Mouse (Mus musculus): Measurements from ENCODE around the gene Gm21425. TPM values are rescaled to one million over a fixed set of nuclear protein-coding genes. Genes with fewer than 3 reads are reported as not detected.
"Not testable (repeated sequence)": the region's sequence is repeated elsewhere in the genome, so short reads cannot be mapped to it uniquely, and the experiment has no call there.

Gm21425 gene
- polyA plus RNA-seq (2012; rRNA removed) (not detected in 2 replicates), polyA plus RNA-seq (2014; fragmentation: Nextera tagmentation; extraction: Ambion mirVana) (not detected in 2 replicates)

GRCm38 (mm10) chrY:13161668-13162067 lies at the start of gene Gm21425:
Gene Gm21425 (plus strand): TSS chrY:13161968.
- H3K9me3 ChIP-seq (ENCODE audit: control insufficient read depth, low read length); H3K4me3 ChIP-seq (ENCODE audit: insufficient read depth in 1 of 2, low read depth in 2 of 2, low read length in 2 of 2); H3K36me3 ChIP-seq (replicated peaks; ENCODE audit: control insufficient read depth, insufficient read depth, low read depth); H3K27ac ChIP-seq; H3K9ac ChIP-seq (replicated peaks); H3K4me2 ChIP-seq (ENCODE audit: low read depth); H3K4me1 ChIP-seq (replicated peaks; ENCODE audit: control insufficient read depth in 2 of 2, insufficient read depth in 2 of 2, low read length in 1 of 2); DNase-seq (ENCODE audit: low read depth in 3 of 3, low spot score in 3 of 3); H3K27me3 ChIP-seq (ENCODE audit: control insufficient read depth, insufficient read depth, low read length); ATAC-seq (ENCODE audit: insufficient read depth): not testable (repeated sequence)

- no CpG with 5 or more reads among the region's 3 CpGs for WGBS (ENCODE audit: insufficient replicate concordance)
- not testable (repeated sequence) for DNase-seq (ENCODE audit: low read depth in 3 of 3, low spot score in 3 of 3); ATAC-seq (ENCODE audit: insufficient read depth)
Measured at GRCm38 (mm10) chrY:13133392-13133791, 28.4 kb upstream of the Gm21425 start, which contains the start of gene Gm21891. Gene Gm21891 (minus strand): TSS chrY:13133492.

More at GRCm38 (mm10) chrY:13133392-13133791, 28.4 kb upstream of the Gm21425 start, which contains the start of gene Gm21891:
- H3K36me3 ChIP-seq (replicated peaks; ENCODE audit: control insufficient read depth, insufficient read depth, low read depth); H3K27ac ChIP-seq; H3K4me1 ChIP-seq (replicated peaks; ENCODE audit: control insufficient read depth in 2 of 2, insufficient read depth in 2 of 2, low read length in 1 of 2); H3K4me2 ChIP-seq (ENCODE audit: low read depth); H3K4me3 ChIP-seq (ENCODE audit: insufficient read depth in 1 of 2, low read depth in 2 of 2, low read length in 2 of 2); H3K27me3 ChIP-seq (ENCODE audit: control insufficient read depth, insufficient read depth, low read length); H3K9me3 ChIP-seq (ENCODE audit: control insufficient read depth, low read length); H3K9ac ChIP-seq (replicated peaks): not testable (repeated sequence)

Other genes starting within 250 kb of the Gm21425 start
- gene Gm20807, start 119.1 kb upstream of the Gm21425 start, polyA plus RNA-seq (2012; rRNA removed) = not detected in 2 replicates
- gene Gm20807, start 119.1 kb upstream of the Gm21425 start, polyA plus RNA-seq (2014; fragmentation: Nextera tagmentation; extraction: Ambion mirVana) = not detected in 2 replicates
- gene Gm21891, start 28.5 kb upstream of the Gm21425 start, polyA plus RNA-seq (2012; rRNA removed) = not detected in 2 replicates
- not detected in 2 replicates for gene Gm21891, start 28.5 kb upstream of the Gm21425 start, polyA plus RNA-seq (2014; fragmentation: Nextera tagmentation; extraction: Ambion mirVana)
- gene Gm21828, start 62.0 kb downstream of the Gm21425 start, polyA plus RNA-seq (2012; rRNA removed) = not detected in 2 replicates
- not detected in 2 replicates for gene Gm21828, start 62.0 kb downstream of the Gm21425 start, polyA plus RNA-seq (2014; fragmentation: Nextera tagmentation; extraction: Ambion mirVana)
- not detected in 2 replicates for gene Gm21440, start 90.4 kb downstream of the Gm21425 start, polyA plus RNA-seq (2012; rRNA removed)
- gene Gm21440, start 90.4 kb downstream of the Gm21425 start, polyA plus RNA-seq (2014; fragmentation: Nextera tagmentation; extraction: Ambion mirVana) = not detected in 2 replicates
- gene Gm21454, start 90.5 kb downstream of the Gm21425 start, polyA plus RNA-seq (2012; rRNA removed) = not detected in 2 replicates
- not detected in 2 replicates for gene Gm21454, start 90.5 kb downstream of the Gm21425 start, polyA plus RNA-seq (2014; fragmentation: Nextera tagmentation; extraction: Ambion mirVana)
- gene Gm21725, start 187.1 kb downstream of the Gm21425 start, polyA plus RNA-seq (2012; rRNA removed) = not detected in 2 replicates
- gene Gm21725, start 187.1 kb downstream of the Gm21425 start, polyA plus RNA-seq (2014; fragmentation: Nextera tagmentation; extraction: Ambion mirVana) = not detected in 2 replicates

Data from liver, embryonic 14.5 days (tissue).